Mouse (Mus musculus): ENCODE measurements around the gene Trip12. TPM values are rescaled to one million over a fixed set of nuclear protein-coding genes. Genes with fewer than 3 reads are reported as not detected.

Gene Trip12
- total RNA-seq, 2 experiments from 2014 or later = 112 to 189 TPM

- ATAC-seq (replicated peaks; ENCODE audit: poor library complexity) = peak; percentile 46; the same call in 1 of the 2 replicates
Measured at GRCm38 (mm10) chr1:84799166-84799565, 41.1 kb downstream of the Trip12 start.

- ATAC-seq (replicated peaks; ENCODE audit: poor library complexity) = no peak
Measured at GRCm38 (mm10) chr1:84795335-84795734, 45.0 kb downstream of the Trip12 start.

GRCm38 (mm10) chr1:84791393-84791792 is 48.9 kb downstream of the Trip12 start:
- ATAC-seq (replicated peaks; ENCODE audit: poor library complexity) = peak; percentile 50; the same call in 1 of the 2 replicates

GRCm38 (mm10) chr1:84780630-84781029 is 59.7 kb downstream of the Trip12 start:
- ATAC-seq (replicated peaks; ENCODE audit: poor library complexity) = no peak

- no peak for ATAC-seq (replicated peaks; ENCODE audit: poor library complexity)
Measured at GRCm38 (mm10) chr1:84777455-84777854, 62.9 kb downstream of the Trip12 start.

GRCm38 (mm10) chr1:84758843-84759242 is 81.5 kb downstream of the Trip12 start:
- ATAC-seq (replicated peaks; ENCODE audit: poor library complexity) = no peak

DNA sequence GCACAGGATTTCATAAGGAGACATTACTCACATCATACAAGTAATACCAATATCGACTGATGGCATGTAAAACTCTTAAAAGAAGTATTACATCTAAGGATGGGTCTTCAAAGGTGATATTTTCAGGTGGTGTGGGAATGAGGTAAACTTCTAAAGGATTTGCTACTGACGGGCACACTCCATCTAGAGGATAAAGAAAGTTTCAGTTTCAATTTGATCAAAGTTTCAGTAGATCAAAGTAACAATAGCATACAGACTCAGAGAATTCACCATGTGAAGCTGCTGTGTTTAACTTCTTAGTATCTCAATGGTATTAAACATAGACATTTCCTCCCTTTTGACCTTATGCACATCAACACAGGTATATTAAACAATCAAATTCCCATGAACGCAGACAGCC is 98.2 kb downstream of the Trip12 start:
- no peak for ATAC-seq (replicated peaks; ENCODE audit: poor library complexity)

DNA sequence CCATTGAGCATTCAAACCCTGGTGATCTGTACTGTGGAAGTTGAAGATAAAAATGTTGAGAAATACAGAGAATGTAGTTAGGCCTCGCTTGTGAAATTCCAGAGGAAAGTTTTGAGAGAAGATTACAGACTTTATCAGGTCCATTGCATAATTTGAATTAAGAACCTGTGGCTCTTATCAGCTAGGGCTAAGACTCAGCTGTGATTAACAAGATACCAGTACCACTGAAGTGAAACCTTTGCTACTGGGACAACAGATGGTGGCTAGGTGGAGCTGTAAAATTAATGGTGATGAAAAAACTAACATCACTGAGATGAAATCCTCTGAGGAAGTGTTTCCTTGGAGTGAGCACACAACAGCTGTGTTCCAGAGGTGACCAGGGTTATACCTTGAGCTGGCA is 100.2 kb downstream of the Trip12 start:
- no peak for ATAC-seq (replicated peaks; ENCODE audit: poor library complexity)

GRCm38 (mm10) chr1:84737097-84737496 is 103.2 kb downstream of the Trip12 start:
- no peak for ATAC-seq (replicated peaks; ENCODE audit: poor library complexity)

DNA sequence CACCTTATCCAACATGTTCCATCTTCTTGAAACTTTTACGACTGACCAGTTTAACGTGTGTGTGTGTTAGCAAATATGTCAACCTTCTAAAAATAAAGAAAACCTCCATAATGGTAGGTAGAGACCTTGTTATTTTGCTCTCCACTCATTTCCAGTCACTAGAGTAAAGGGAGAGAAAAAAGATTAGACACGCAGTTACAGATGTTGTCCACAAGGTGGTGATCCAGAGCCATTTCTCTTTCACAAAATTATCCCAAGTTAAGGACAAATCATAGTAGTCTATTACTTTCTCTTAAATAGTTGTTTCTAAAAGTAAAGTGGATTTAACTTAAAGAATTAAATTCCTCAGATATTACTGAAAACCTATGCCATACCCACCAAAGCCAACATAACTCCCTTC is 106.5 kb downstream of the Trip12 start:
- peak; percentile 88 for ATAC-seq (replicated peaks; ENCODE audit: poor library complexity)

- no peak for ATAC-seq (replicated peaks; ENCODE audit: poor library complexity)
Measured at GRCm38 (mm10) chr1:84731763-84732162, 108.6 kb downstream of the Trip12 start.

GRCm38 (mm10) chr1:84722841-84723240 is 117.5 kb downstream of the Trip12 start:
- ATAC-seq (replicated peaks; ENCODE audit: poor library complexity) = peak; percentile 80

DNA sequence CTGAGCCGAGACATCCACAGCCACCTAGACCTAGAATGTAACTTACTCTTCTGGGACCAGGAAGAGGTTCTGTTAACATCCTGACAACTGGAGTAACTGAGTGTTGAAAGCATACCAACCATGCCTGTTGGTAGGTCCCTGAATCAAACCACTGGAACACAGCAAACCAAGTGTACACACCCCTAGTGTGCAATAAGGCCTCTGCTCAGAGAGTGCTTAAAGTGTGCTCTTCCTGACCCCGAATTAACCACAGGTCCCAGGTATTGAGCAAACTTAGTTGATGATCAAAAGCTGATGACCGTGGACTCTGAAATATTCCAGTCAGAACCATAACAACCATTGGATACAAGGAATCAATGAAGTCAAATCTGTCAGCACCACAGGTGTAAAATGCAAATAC is 117.9 kb downstream of the Trip12 start:
- ATAC-seq (replicated peaks; ENCODE audit: poor library complexity) = peak; percentile 76

DNA sequence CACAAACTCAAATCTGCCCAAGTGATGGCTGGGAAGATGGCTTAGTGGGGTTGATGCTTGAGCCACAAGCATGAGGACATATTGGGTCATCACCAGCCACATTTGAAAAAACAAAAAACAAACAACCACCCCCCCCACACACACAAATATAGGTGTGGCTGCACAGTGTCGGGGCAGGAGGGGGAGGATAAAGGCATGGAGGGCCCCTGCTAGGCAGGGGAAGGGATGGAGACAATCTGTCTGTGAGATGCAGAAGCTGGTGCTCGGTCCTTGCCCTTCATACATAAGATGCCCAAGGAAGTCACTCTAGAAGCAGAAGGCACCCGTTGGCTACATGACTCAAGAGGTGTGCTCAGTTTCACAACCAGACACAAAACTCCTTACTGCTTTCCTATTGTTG is 118.4 kb downstream of the Trip12 start:
- ATAC-seq (replicated peaks; ENCODE audit: poor library complexity) = peak; percentile 58

GRCm38 (mm10) chr1:84709810-84710785 is 130.2 kb downstream of the Trip12 start:
- no peak; the same call in 1 of the 2 replicates for ATAC-seq (replicated peaks; ENCODE audit: poor library complexity)

DNA sequence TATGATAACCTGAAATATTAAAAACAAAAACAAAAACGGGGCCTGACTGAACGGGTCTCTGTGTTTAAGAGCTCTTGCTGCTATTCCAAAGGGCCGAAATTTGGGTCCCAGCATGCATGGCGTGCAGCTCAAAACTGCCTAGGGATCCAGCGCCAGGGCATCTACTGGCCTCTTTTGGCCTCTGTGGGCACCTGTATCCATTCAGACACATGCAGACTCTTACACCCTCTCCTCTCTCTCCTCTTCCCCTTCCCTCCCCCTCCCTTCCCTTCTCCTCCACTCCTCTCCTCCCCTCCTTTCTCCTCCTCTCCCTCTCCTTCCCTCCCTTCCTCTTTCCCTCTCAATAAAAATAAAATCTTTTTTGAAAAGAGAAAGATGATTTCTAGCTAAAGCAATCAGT is 130.9 kb downstream of the Trip12 start:
- ATAC-seq (replicated peaks; ENCODE audit: poor library complexity) = no peak

DNA sequence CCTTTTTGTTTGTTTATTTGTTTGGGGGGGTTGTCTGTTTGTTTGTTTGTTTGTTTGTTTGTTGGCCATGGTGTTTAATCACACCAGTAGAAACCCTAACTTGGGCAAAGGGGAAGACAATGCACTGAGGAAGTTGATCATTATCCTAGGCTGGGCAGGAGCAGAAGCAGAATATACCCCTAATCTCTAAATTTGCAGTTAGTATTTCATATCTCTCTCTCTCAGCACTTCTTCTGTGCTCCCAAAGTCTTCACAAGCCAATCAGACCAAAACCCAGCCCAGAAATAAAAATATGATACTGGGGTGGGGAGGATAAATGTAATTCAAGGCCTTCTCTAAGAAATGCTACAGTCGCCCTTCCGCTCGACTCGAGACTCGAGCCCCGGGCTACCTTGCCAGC is 140.1 kb downstream of the Trip12 start:
- ATAC-seq (replicated peaks; ENCODE audit: poor library complexity) = no peak

DNA sequence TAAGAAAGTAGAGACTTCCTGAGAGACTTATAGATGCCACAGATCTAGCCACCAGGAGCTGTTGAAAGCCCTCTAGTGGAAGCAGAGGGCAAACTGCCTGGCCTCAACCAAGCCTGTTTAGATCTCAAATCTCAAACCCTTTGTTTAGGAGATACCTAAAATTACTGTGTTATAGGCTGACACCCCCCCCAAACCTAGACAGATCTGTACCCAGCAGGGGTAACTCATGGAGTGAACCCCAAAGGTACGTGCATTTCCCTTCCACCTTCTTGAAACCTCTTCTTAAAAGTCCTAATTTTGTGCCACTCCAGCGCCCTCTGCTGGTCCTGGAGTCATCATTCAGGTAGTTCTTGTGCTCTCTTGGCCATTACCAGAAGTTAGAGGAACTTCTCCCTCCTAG is 143.2 kb downstream of the Trip12 start:
- peak; percentile 61; the same call in 1 of the 2 replicates for ATAC-seq (replicated peaks; ENCODE audit: poor library complexity)

DNA sequence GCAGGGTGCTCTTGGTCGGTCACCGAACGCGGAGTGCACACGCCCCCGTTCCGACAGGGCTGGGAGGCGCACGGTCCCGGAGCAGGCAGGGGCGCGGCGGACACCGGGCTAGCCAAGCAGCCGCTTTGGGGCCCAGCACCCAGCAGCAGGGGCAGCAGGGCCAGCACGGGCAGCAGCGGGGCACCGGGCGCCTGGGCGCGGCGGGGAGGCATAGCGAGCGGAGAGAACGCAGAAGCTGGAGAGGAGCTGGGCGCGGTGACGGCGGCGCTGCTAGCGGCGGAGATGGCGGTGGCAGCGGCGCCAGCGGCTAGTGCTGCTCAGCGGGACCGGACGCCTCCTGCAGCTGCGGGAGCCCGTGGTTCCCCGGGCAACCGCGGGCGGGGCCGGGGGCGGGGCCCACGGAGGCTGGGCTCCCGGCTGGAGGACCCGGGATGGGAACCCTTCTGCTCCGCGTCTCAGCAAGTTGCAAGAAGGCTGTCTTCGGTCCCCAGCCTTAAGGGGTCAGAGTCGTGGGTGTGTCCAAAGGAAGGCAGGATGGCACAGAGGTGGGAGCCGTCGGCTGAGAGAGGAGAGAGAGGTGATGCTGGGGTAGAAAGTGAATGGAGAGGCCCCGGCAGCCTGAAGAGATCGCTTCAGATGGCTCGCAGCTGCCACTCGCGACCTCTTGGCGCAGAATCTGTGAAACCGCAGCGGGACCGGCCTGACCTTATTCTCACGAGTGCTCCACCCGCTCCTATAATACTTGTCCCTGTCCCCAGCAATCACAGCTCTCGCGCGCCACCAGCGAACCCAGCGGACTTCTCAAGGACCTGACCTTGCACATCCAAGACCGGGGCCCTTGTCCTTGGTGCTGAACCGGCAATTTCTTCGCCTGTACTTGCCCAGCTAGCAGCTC is 144.6 kb downstream of the Trip12 start, which contains the start of gene Dner:
Dner (minus strand) TSS at position 705 of the 895 bp plus-strand sequence.
- peak; percentile 94 for ATAC-seq (replicated peaks; ENCODE audit: poor library complexity)

- no peak for ATAC-seq (replicated peaks; ENCODE audit: poor library complexity)
Measured at GRCm38 (mm10) chr1:84694688-84695474, 145.4 kb downstream of the Trip12 start.
